Mouse (Mus musculus) hindbrain, postnatal 0 days (tissue): ENCODE measurements around the gene Card19. TPM values are rescaled to one million over a fixed set of nuclear protein-coding genes. Genes with fewer than 3 reads are reported as not detected.
A peak's percentile ranks its signal among the peaks of the same experiment; 100 is the strongest.

Experiments
- ATAC-seq: fragments of 200-750 bp; cut with Nextera tagmentation; 2 replicates; pipeline ENCODE4 v1.8.0; 2017; ENCODE audit warnings: mild to moderate bottlenecking, moderate TSS enrichment, moderate library complexity
- DNase-seq: peaks from one replicate; pipeline ENCODE4 v3.0.0-alpha.2; 2015; ENCODE audit warnings: low spot score
- H3K27ac ChIP-seq: fragments of 300-500 bp; sonication (generic); 2 replicates; pipeline ENCODE4 v1.5.1; 2014; ENCODE audit warnings: mild to moderate bottlenecking
- H3K27me3 ChIP-seq: fragments of 300-500 bp; sonication (generic); 2 replicates; pipeline ENCODE4 v1.6.1; 2014; ENCODE audit warnings: low read length, mixed read lengths; ENCODE audit not compliant: insufficient read depth
- H3K36me3 ChIP-seq: fragments of 300-500 bp; sonication (generic); 2 replicates; pipeline ENCODE4 v1.6.1; 2014; ENCODE audit warnings: low read length, mixed read lengths; ENCODE audit not compliant: insufficient read depth
- H3K4me1 ChIP-seq: fragments of 300-500 bp; sonication (generic); 2 replicates; pipeline ENCODE4 v1.6.1; 2014; ENCODE audit warnings: antibody characterized with exemption, low read length, mixed read lengths; ENCODE audit not compliant: insufficient read depth
- H3K4me2 ChIP-seq: fragments of 300-500 bp; sonication (generic); 2 replicates; pipeline ENCODE4 v1.6.1; 2014; ENCODE audit warnings: low read depth, mild to moderate bottlenecking, low read length, moderate library complexity, mixed read lengths
- H3K4me3 ChIP-seq: fragments of 300-500 bp; sonication (generic); 2 replicates; pipeline ENCODE4 v1.5.1; 2014; ENCODE audit warnings: low read length
- H3K9ac ChIP-seq: fragments of 300-500 bp; sonication (generic); replicated peaks from 2 replicates; pipeline ENCODE4 v1.6.1; 2014; ENCODE audit warnings: mild to moderate bottlenecking, low read length, moderate library complexity, mixed read lengths
- H3K9me3 ChIP-seq: fragments of 300-500 bp; sonication (generic); 2 replicates; pipeline ENCODE4 v1.6.1; 2016; ENCODE audit warnings: low read length, mixed read lengths
- CTCF ChIP-seq: IDR thresholded peaks from 2 replicates; pipeline ENCODE4 v1.5.1; 2016; ENCODE audit warnings: antibody characterized with exemption, control low read depth, low read depth
- WGBS: fragments of 180-500 bp; shearing (Covaris S2); extraction: QIAGEN DNeasy Blood & Tissue Kit; methylation state at CpG from one replicate; pipeline ENCODE4 v1.1.7; 2014; 5-methylcytosine and 5-hydroxymethylcytosine counted together
- polyA plus RNA-seq: library from polyadenylated mRNA; unstranded; fragments of >200 nt; fragmentation: Nextera tagmentation; extraction: Ambion mirVana; gene quantifications from 2 replicates; pipeline ENCODE4 v1.2.1, GENCODE M21; 2015
- total RNA-seq: library from RNA; depleted of rRNA; stranded (reverse); fragments of >200 nt; gene quantifications from 2 replicates; pipeline ENCODE4 v1.2.3, GENCODE M21; 2014; rRNA removed

Gene Card19
- total and polyA plus RNA-seq, 2 experiments from 2014 or later: 18.4 to 49.6 TPM

DNA sequence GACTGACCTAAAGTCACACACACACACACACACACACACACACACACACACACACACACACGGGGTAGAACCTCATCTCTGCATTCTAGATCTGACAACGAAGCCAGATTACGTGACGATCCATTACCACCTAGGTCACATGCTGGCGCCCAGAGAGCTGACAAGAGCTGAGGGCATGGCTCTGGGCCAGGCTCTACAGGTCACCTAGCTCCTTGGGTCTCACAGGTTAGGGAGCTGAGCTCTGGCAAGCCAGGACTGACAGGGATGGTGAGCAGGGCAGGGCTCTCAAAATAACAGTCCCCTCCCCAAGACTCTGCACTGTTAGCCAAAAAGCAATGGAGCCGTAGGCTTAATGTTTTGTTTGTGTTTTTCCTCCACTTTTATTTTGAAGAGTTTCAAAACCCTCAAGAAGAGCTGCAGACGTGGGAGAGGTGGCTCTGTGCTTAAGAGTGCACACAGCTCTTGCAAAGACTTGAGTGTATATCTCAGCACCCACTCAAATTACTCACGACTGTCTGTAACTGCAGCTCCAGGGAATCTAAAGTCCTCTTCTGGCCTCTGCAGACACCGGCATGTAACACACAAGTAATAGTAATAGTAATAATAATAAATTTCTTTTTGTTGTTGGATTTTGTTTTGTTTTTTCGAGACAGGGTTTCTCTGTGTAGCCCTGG, 57.7 kb downstream of the Card19 start:
- WGBS: 79% methylated on average over 10 of the region's 10 CpGs
- TF ChIP-seq CTCF: no peak
- no peaks in the 10 kb centered on the region for H3K9me3 ChIP-seq
- no peak overlapping the region for H3K4me3 ChIP-seq
- H3K4me2 ChIP-seq: no peak overlapping the region
- ATAC-seq (no peak), DNase-seq (no peak)
- H3K27me3 ChIP-seq: no peaks in the 10 kb centered on the region
- H3K9ac ChIP-seq: no peak overlapping the region
- H3K36me3 ChIP-seq: no peaks in the 10 kb centered on the region
- no peak overlapping the region for H3K27ac ChIP-seq
- no peaks in the 10 kb centered on the region for H3K4me1 ChIP-seq

DNA sequence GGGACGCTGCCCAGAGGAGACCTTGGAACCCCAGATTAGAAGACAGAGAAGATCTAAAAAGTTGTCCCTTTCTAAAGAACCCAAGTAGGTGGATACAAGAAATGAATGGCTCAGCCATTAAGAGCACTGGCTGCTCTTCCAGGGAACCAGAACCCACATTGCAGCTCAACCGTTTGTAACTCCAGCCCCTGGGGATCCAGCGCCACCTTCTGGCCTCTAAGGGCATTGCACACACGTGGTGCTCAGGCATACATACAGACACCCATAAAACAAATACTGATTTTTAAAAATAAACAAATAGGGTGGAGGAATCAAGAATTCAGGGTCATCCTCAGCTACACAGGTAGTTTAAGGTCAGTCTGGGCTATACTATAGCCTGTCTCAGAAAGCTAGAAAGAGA, 59.2 kb downstream of the Card19 start:
- Histone ChIP-seq H3K9ac (no peak overlapping the region), H3K4me3 (no peak overlapping the region), H3K36me3 (no peaks in the 10 kb centered on the region), H3K9me3 (no peaks in the 10 kb centered on the region), H3K27me3 (no peaks in the 10 kb centered on the region), H3K27ac (no peak overlapping the region), H3K4me2 (no peak overlapping the region), H3K4me1 (no peaks in the 10 kb centered on the region)
- 71% methylated on average over 4 of the region's 4 CpGs for WGBS
- DNase-seq: no peak
- no peak for ATAC-seq
- TF ChIP-seq CTCF: peak; percentile 59

DNA sequence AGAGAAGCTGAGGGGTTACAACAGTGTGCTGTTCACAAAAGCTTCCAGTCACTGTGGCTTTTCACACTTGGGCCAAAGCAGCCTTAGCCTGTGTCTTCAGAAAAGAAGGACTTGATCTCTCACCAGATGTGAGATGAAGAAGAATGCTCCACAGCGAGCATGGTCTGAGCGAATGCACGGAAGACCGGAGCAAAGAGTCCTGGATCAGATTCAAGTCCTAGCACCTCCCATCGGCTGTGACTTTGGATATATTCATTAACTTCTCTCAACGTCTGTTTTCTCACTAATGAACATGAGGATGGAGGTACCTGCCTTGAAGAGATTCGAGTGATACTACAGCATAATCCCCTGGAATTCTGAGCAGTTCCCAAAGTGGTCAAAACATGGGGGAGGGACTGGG, 61.2 kb downstream of the Card19 start:
- H3K4me1 ChIP-seq: no peaks in the 10 kb centered on the region
- no peaks in the 10 kb centered on the region for H3K36me3 ChIP-seq
- no peak for DNase-seq
- H3K4me2 ChIP-seq: no peak overlapping the region
- H3K9ac ChIP-seq: 0 out of 2 replicates have a peak overlapping the region, but pooled peaks have one; percentile 9
- no peaks in the 10 kb centered on the region; the same call in 1 of the 2 replicates for H3K27me3 ChIP-seq
- H3K27ac ChIP-seq: no peak overlapping the region
- H3K9me3 ChIP-seq: no peaks in the 10 kb centered on the region
- no peak for ATAC-seq
- no peak overlapping the region for H3K4me3 ChIP-seq
- TF ChIP-seq CTCF: no peak
- WGBS: 49% methylated on average over 7 of the region's 7 CpGs

DNA sequence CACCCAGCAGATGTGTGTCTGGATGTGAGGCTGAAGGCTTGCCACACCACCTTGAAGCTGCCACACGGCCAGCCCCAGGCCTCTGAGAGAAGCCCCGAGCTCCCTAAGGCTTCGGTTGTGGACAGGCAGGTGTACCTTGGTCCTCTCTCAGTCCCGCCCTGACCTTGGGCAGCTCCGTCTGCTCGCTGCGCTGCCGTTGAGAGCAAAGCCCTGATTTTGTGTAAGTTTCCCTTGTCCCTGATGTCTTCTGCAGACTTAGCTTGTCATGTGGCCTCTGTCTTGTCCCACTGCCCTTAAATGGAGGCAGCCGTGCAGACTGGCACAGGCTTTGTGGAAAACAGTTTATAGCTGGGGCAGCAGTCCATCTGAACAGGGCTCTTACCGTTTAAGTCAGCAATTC, 61.8 kb downstream of the Card19 start:
- 77% methylated on average over 10 of the region's 10 CpGs for WGBS
- no peaks in the 10 kb centered on the region for H3K36me3 ChIP-seq
- TF ChIP-seq CTCF: no peak
- no peak overlapping the region for H3K4me2 ChIP-seq
- H3K27ac ChIP-seq: no peak overlapping the region
- no peak overlapping the region for H3K4me3 ChIP-seq
- H3K27me3 ChIP-seq: no peaks in the 10 kb centered on the region; the same call in 1 of the 2 replicates
- H3K4me1 ChIP-seq: no peaks in the 10 kb centered on the region
- H3K9me3 ChIP-seq: no peaks in the 10 kb centered on the region
- H3K9ac ChIP-seq: 0 out of 2 replicates have a peak overlapping the region, but pooled peaks have one; percentile 9
- ATAC-seq: no peak
- no peak for DNase-seq

Other genes with a start within 250 kb of the Card19 start
- gene Fam120a, start 248.0 kb downstream of the Card19 start, total RNA-seq: 68.3 and 76.3 TPM in 2 replicates
- 10.3 and 11.1 TPM in 2 replicates for gene Fam120a, start 248.0 kb downstream of the Card19 start, polyA plus RNA-seq
- gene Wnk2, start 68.0 kb downstream of the Card19 start, total RNA-seq: 63.8 and 68.9 TPM in 2 replicates
- 14.5 and 15.1 TPM in 2 replicates for gene Wnk2, start 68.0 kb downstream of the Card19 start, polyA plus RNA-seq
- 44.1 and 54.4 TPM in 2 replicates for gene Ninj1, start 28.6 kb downstream of the Card19 start, total RNA-seq
- 50.0 and 50.7 TPM in 2 replicates for gene Ninj1, start 28.6 kb downstream of the Card19 start, polyA plus RNA-seq
- gene Susd3, start 32.7 kb upstream of the Card19 start, total RNA-seq: 2.0 TPM in 1 of 2 replicates, not detected in the other
- 0.93 and 1.2 TPM in 2 replicates for gene Susd3, start 32.7 kb upstream of the Card19 start, polyA plus RNA-seq
- gene Fgd3, start 104.3 kb upstream of the Card19 start, total RNA-seq: 6.3 and 8.4 TPM in 2 replicates
- 1.6 TPM in 2 replicates for gene Fgd3, start 104.3 kb upstream of the Card19 start, polyA plus RNA-seq
- 48.2 and 51.2 TPM in 2 replicates for gene Bicd2, start 125.5 kb upstream of the Card19 start, total RNA-seq
- 23.3 and 25.1 TPM in 2 replicates for gene Bicd2, start 125.5 kb upstream of the Card19 start, polyA plus RNA-seq
- gene Ippk, start 205.2 kb upstream of the Card19 start, total RNA-seq: 9.2 and 11.9 TPM in 2 replicates
- 10.2 and 10.8 TPM in 2 replicates for gene Ippk, start 205.2 kb upstream of the Card19 start, polyA plus RNA-seq